Mouse (Mus musculus) brain, embryonic 14.5 days (tissue): Measurements from ENCODE around the gene Htr1d.

Experiments
- CTCF ChIP-seq: fragments of 200-500 bp; IDR thresholded peaks from 2 replicates; pipeline ENCODE4 v1.5.1; 2012; ENCODE audit warnings: inconsistent platforms, mild to moderate bottlenecking, moderate library complexity, borderline replicate concordance; ENCODE audit not compliant: insufficient read depth, insufficient read length; ENCODE audit errors: extremely low read depth
- POLR2A ChIP-seq: fragments of 200-500 bp; IDR thresholded peaks from 2 replicates; pipeline ENCODE4 v1.6.1; 2012; ENCODE audit warnings: mild to moderate bottlenecking, inconsistent platforms, borderline replicate concordance; ENCODE audit not compliant: poor library complexity, insufficient read depth, insufficient read length, severe bottlenecking; ENCODE audit errors: extremely low read depth

DNA sequence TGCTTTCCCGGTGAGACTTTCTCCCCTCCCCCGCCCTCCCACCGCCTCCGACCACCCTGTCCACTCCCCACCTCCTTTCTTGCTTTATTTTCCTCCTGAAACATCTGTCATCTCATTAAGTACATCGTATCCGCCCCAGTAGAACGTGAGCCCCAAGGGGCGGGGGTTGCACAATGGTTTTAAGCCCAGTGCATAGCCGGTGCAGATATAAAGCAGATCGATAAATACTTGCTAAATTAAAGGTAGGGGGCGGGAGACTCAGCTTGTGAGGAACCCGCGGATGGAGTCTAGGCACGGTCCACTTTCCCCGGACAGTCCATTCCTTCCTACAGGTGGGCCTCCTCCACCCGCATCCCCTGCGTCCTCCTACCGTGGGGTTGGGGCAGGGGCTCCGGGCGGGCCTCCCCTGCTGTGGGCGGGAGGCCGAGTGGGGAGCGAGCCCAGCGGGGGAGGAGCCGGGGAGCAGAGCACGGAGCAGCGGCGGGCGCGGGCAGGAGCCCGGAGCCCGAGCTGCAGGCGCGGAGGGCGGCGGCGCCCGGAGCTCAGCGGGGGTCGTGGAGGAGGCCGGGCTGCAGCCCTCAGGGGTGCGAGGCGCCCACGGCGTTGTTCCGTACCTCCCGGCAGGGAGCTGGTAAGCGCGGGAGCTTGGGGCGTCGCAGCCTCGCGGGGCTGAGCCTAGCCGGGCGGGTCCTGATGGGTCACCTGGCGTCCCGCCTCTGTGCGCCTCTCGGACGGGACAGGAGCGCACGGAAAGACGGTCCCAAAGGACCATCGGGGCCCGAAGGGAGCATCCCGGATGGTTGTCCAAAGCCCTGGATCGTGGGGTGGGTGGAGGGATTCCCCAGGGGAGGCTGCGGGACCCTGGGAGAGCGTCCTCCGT is 1.0 kb downstream of the Htr1d start:
- TF ChIP-seq CTCF, result no peak
- no peak for TF ChIP-seq POLR2A
